Mouse (Mus musculus) kidney, adult 9 months (tissue): ENCODE data around the gene Ampd1.
A peak's percentile ranks its signal among the peaks of the same experiment; 100 is the strongest.

Source experiments
- DNase-seq: peaks from one replicate; pipeline ENCODE4 v3.0.0; 2022

The Ampd1 gene

DNA sequence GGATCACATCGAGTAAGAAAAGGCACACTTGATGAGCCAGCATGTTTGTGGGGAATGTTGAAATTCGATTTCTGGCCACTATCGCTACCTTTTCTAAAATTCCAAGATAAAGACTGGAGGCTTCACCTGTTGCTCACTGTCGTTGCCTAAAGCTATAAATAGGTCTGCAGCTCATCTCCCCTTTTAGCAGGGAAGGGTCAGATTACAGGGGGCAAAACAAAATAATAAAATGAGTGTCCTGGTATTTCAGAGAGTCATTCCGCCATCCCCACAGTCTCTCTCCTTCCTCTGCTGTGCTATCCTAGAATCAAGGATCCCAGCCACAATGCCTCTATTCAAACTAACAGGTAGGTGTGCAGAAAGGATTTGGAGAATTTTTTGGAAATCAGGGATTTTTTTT lies at the start of gene Ampd1:
Gene Ampd1, plus strand, starts transcription at position 244 of the 400 bp plus-strand sequence.
- no peak for DNase-seq

DNA sequence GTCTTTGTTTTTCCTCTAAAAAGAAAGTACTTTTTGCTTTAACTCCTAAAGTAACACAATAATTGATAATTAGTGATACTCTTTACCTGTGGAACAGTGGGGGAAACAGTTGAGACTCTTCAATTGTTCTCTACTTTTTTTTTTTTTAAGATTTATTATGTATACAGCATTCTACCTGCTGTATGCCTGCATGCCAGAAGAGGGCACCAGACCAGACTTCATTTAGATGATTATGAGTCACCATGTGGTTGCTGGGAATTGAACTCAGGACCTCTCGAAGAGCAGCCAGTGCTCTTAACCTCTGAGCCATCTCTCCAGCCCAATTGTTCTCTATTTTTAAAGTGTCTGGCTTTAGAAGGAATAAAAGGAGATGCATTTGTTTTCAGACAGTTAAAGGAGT lies 47.6 kb upstream of the Ampd1 start:
- DNase-seq, result no peak

DNA sequence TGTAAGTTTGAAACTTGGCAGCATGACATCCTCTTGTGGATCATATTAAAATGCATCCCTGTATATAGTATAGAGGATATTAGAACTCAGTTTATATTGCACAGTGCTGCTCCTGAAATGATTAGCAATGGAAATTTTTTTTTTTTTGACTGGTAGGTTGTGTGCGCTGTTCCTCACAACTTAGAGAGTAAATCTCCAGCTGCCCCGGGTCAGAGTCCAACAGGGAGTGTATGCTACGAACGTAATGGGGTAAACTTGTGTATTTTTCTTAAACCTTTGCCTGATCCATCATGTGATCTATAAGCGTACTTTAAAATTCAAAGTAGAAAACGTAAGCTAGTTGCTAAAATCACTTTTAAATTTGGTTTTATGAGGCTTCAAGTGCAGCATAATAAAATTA lies 33.5 kb upstream of the Ampd1 start:
- no peak for DNase-seq

DNA sequence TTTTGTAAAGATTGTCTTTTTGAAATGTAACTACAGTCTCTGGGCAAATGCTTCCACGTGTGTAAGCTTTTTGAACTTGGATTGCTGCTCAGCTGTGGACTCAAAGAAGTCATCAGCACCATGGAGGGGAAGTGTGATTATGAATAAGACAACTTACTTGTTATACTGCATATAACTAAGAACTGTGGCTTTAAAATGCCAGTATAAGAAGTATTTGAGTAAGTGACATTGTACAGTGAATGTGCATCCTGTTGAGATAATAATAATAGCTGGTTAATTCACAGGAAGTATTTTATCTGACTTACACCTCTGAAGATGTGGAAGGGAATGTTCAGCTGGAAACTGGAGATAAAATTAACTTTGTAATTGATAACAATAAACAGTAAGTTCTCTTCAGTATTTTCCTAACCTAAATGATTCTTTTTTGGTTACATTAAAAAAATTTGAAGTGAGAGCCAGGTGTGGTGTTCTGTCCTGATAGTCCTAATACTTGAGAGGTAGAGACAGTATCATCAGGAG lies 32.9 kb upstream of the Ampd1 start:
- no peak for DNase-seq

- DNase-seq, result no peak
These were observed 17.7 kb upstream of the Ampd1 start for GRCm38 (mm10) chr3:103056016-103056595.

DNA sequence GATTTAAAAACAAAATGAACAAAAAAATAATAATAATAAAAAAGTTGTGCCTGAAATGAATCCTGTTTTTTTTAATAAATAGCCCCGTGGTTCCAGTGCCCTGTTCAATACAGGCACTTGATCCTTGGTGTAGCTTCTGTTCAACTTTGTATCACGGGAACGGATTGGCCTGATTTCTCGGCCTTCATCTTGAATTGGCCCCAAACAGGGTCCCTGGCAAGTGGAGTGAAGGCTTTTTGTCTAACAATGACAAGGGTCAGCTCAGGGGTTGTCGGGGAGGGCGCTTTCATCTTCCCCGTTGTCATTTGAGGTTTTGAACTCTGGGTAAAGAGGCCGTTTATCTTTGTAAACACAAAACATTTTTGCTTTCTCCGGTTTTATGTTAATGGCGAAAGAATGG lies 16.1 kb upstream of the Ampd1 start:
- no peak for DNase-seq

- peak; percentile 94 for DNase-seq
These were observed 15.3 kb upstream of the Ampd1 start, which contains the start of gene Nras for GRCm38 (mm10) chr3:103058207-103059157. TSS of gene Nras (plus strand) at chr3:103058285.

- DNase-seq, result no peak
These were observed 6.9 kb upstream of the Ampd1 start for GRCm38 (mm10) chr3:103066927-103067326.

DNA sequence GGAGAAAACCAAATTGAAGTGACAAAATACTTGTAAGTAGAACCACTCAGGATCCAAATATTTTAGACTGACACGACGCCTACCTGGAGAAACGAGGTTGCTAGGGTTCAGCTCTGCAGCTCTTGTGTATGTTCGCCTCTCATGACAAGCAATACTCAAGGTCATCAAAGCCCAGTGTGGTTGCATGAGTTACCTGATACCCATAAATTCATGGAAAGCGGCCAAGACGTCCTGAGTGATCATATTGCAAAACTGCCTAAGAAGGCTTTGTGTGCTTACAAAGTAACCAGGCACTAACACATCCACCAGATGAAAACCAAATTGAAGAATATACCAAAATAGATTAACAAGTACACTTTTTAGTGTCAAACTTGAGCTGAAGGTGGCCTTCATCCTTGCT lies 4.8 kb upstream of the Ampd1 start:
- DNase-seq, result no peak

DNA sequence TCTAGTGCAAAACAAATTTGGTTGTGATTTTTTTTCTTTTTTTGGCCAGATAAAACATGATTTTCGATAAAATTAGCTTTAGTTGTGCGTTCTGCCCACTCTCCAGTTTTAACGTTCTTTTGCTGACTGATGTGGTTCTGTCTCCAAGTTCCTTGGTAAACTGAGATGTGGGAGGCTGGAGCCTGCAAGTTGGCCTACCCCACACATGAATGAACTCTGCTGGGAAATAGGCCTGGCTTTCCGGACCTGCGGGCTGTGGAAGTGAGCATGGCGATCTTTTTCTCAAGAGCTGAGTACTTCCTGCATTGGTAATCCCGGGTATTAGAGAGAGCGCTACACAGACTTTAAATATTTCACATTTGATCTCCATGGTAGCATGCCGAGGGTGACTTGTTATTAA lies 2.1 kb downstream of the Ampd1 start:
- DNase-seq, result no peak

- DNase-seq, result no peak
These were observed 2.7 kb downstream of the Ampd1 start for GRCm38 (mm10) chr3:103076476-103076875.

DNA sequence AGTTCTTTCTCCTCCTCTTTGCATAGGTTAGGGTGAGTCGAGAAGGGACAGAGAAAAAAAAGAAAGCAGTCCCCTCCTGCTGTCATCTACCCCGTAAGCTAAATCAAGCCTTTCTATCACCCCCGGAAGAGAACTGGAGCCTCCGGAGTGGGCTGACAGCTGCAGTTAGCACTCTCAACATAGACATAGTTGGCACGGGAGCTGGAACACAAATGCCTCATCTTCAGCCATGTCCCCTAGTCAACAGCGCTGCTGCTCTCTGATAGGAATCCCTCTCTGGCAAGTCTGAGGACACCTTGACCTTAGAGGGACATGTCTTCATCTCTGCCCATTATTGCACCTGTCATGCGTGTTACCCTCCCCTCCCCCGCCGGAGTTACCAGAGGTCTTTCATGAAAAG lies 5.5 kb downstream of the Ampd1 start:
- DNase-seq, result no peak

DNA sequence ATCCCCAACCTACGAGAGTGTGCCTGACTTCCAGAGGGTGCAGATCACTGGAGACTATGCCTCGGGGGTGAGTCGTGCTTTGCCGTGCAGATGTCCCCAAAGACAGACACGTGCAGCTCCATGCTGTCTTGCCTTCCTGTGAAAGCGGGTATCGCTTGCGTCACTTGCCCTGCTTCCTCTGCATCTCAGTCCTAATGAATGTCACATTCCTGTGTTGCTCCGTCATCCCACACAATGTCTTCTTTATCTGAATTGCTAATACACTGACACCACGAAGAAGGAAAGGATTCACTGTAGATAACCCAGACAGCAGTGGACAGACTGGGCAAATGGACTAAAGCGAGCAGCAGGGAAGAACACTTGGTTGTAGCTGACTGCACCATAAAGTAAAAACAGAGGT lies 7.2 kb downstream of the Ampd1 start:
- DNase-seq, result no peak

DNA sequence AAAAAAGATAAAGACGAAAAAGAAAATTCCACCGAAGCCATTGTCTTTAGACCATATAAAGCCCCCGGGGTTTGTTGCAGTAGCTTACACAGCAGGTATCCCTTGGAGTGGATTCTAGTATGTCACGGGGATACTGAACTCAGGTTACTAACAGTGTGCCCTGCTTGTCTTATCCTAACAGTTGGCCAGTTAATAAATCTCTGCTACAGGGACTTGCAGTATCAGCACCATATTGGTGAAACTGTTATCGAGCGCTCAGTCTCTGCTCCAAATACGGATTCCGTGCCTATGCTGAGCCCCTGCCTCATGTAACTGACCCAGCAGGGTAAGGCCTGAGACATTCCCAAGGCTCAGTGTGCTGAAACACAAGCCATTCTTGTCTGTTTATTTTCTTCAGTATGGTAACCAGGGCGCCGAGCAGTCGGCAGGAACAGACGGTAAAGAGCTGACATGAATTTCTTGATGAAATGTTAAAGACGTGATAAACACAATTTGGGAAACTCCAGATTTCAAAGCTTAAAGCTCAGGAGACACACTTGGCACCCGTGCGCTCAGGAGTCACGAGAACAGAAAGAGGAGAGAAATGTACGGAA lies 8.1 kb downstream of the Ampd1 start:
- DNase-seq, result no peak

DNA sequence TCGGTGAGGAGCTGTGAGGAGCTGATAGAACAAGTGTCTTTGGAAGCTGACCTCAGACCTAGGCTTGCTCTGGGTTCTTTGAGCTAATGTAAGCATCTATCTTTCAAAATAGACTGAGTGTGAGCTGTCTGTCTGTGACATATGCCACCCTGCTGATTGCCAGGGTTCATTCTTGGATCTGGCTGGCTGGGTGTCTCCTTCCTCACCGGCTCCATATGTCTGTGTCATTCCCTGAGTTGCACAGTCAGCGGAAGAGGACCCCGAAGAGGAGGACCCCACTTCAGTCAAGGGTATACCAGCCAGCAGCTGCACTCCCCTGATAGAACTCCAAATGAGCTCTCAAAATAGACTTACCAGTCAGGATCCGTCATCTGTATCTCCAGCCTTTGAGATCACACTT lies 8.9 kb downstream of the Ampd1 start:
- DNase-seq, result no peak

DNA sequence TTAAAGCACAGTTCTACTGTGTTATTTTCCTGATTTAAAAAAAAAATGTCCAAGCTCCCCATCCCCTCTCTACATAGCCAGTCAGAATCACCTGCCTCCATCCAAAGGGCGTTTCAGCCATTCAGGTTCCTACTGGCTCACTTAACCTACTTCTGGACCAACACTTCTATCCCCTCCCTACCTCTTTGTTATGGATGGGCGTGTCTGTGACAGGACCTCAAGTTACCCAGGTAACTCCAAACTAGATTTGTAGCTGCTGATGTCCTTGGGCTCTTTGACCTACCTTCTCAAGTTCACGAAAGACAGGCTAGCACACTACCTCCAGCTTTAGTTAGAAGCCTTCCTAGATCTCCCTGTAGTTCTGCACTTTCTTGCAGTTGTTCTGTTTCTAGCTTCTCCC lies 12.2 kb downstream of the Ampd1 start:
- no peak for DNase-seq

DNA sequence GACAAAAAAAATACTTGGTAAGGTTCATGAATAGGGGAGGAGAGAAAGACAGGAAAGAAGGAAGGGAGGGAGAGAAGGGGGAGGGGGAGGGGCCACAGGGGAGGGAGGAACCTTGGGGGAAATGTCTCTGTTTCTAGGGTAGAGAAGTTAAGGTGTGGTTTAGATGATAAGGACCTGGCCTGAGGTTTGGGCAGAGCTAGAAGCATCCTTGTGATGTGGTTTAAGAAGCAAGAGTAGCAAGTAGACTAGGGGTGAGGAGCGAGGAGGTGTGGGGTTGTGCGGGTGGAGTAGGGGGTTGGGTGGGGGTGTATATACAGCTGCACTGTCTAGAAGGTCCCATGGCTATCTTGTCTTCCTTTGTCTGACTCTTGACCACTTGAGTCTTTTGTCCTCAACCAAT lies 17.9 kb downstream of the Ampd1 start:
- no peak for DNase-seq

DNA sequence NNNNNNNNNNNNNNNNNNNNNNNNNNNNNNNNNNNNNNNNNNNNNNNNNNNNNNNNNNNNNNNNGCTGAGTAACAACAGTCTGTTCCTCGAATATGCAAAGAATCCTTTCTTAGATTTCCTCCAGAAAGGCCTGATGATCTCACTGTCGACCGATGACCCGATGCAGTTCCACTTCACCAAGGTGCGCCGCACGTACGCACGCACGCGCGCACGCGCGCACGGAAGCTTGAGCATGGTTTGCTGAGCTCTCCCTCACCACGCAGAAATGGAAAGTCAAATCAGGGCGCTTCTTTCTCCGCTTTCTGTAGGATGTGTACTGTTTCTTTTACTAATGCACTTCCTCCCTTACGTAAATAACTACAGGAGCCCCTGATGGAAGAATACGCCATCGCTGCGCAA lies 24.8 kb downstream of the Ampd1 start:
- no peak for DNase-seq

DNA sequence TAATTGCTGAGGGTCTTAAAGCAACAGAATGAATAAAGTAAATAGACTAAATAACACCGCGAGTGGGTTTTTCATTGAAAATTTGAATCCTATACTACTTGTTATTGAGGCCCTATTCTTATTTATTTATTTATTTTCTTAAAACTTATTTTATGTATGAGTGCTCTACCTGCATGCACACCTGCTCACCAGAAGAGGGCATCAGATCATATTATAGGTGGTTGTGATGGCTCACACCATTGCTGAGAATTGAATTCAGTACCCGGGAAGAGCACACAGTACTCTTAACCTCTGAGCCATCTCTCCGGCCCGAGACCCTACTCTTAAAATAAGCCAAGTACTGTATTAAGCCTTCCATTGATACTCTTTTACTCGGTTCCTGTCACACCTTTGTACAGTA lies 25.9 kb downstream of the Ampd1 start:
- peak; percentile 13 for DNase-seq

DNA sequence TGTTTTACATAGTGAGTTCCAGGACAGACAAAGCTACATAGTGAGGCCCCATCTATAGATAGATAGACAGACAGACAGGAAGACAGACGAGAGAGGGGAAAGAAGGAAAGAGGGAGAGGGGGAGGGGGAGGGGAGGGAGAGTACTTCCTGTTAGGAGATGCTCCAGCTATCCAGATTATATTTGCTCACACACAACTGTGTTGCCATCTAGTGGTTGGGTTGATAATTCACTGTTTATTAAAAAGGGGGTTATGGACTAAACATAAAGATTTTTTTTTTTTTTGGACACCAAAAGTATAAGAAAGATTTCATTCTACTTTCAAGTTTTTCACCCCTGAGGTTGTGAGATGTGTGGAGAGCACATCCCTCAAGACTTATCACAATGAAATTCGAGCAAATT lies 26.9 kb downstream of the Ampd1 start:
- DNase-seq, result no peak

- DNase-seq, result no peak
These were observed 27.4 kb downstream of the Ampd1 start for GRCm38 (mm10) chr3:103101194-103101593.

GRCm38 (mm10) chr3:103101909-103102308 lies 28.1 kb downstream of the Ampd1 start:
- DNase-seq, result no peak

- DNase-seq, result peak; percentile 95
These were observed 28.9 kb downstream of the Ampd1 start, which contains the start of gene Dennd2c for GRCm38 (mm10) chr3:103102454-103103390. TSS of gene Dennd2c (plus strand) at chr3:103102604.
